Mouse (Mus musculus) forebrain, embryonic 10.5 days (tissue): ENCODE results near the gene Usf2. TPM values are rescaled to one million over a fixed set of nuclear protein-coding genes. Genes with fewer than 3 reads are reported as not detected.
A peak's percentile ranks its signal among the peaks of the same experiment; 100 is the strongest.

Experiments used
- DNase-seq: peaks from one replicate; pipeline ENCODE4 v3.0.0-alpha.2; 2017; ENCODE audit warnings: low spot score; ENCODE audit errors: extremely low spot score
- H3K27ac ChIP-seq: fragments of 300-500 bp; sonication (generic); 2 replicates; pipeline ENCODE4 v1.5.1; 2016; ENCODE audit warnings: mild to moderate bottlenecking
- H3K27me3 ChIP-seq: fragments of 300-500 bp; sonication (generic); 2 replicates; pipeline ENCODE4 v1.6.1; 2016; ENCODE audit warnings: mild to moderate bottlenecking; ENCODE audit not compliant: poor library complexity, severe bottlenecking
- H3K36me3 ChIP-seq: fragments of 300-500 bp; sonication (generic); replicated peaks from 2 replicates; pipeline ENCODE4 v1.6.1; 2016; ENCODE audit warnings: mild to moderate bottlenecking, moderate library complexity
- H3K4me1 ChIP-seq: fragments of 300-500 bp; sonication (generic); 2 replicates; pipeline ENCODE4 v1.6.1; 2016
- H3K4me3 ChIP-seq: fragments of 300-500 bp; sonication (generic); 2 replicates; pipeline ENCODE4 v1.5.1; 2016; ENCODE audit warnings: mild to moderate bottlenecking, moderate library complexity
- H3K9me3 ChIP-seq: fragments of 300-500 bp; sonication (generic); 2 replicates; pipeline ENCODE4 v1.6.1; 2016; ENCODE audit warnings: mild to moderate bottlenecking, moderate library complexity
- WGBS: fragments of 180-500 bp; shearing (Covaris S2); methylation state at CpG from one replicate; pipeline ENCODE4 v1.1.7; 2016; 5-methylcytosine and 5-hydroxymethylcytosine counted together
- polyA plus RNA-seq: library from polyadenylated mRNA; unstranded; fragments of >200 nt; fragmentation: Nextera tagmentation; extraction: Ambion mirVana; gene quantifications from 2 replicates; pipeline ENCODE4 v1.2.1, GENCODE M21; 2016

The Usf2 gene
- 24.1 and 25.6 TPM in 2 replicates for polyA plus RNA-seq

DNA sequence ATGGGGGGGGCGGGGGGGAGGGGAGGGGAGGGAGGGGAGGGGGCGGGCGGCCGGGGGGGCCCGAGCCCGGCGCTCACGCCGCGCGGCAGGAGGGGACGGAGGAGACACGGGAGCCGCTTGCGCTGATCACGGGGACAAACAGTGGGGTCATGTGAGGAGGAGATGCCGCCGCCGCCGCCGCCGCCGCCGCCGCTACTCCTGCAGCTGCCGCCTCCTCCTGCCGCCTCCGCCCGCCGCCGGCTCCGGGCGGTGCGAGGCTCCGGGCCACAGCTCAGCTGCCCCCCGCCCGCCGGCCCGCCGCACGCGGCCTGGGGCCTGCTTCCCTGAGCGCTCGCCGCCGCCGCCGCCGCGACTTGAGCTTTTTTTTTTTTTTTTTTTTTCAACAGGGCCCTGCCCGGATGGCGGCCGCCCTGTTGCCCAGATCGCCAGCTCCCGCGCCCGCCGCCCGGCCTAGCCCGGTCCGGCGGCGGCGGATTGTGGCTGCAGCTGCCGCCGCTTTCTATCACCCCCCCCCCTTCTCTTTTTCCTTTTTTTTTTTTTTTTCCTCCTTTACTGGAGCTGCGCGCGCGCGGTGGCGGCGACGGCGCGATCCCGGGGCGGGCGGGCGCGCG lies at the start of gene Usf2:
TSS of gene Usf2 (minus strand) at position 48 of the 611 bp plus-strand sequence.
- Histone ChIP-seq H3K4me1 (peaks cover 21% of the 10 kb centered on the region), H3K36me3 (peaks cover 76% of the 10 kb centered on the region), H3K9me3 (no peaks in the 10 kb centered on the region), H3K4me3 (peak within 1 kb of the TSS; percentile 95), H3K27me3 (no peaks in the 10 kb centered on the region), H3K27ac (peak within 1 kb of the TSS; percentile 100)
- peak; percentile 81 for DNase-seq
- under 1% methylated on average over 37 of the region's 82 CpGs for WGBS

- DNase-seq, result no peak
- Histone ChIP-seq H3K9me3 (no peaks in the 10 kb centered on the region), H3K27ac (no peak overlapping the region), H3K4me3 (no peak overlapping the region), H3K4me1 (0 out of 2 replicates have a peak, but pooled peaks cover 4% of the 10 kb centered on the region), H3K36me3 (no peaks in the 10 kb centered on the region), H3K27me3 (no peaks in the 10 kb centered on the region)
- 86% methylated on average over 8 of the region's 8 CpGs for WGBS
Measured at GRCm38 (mm10) chr7:31002650-31003049, 46.0 kb upstream of the Usf2 start.

DNA sequence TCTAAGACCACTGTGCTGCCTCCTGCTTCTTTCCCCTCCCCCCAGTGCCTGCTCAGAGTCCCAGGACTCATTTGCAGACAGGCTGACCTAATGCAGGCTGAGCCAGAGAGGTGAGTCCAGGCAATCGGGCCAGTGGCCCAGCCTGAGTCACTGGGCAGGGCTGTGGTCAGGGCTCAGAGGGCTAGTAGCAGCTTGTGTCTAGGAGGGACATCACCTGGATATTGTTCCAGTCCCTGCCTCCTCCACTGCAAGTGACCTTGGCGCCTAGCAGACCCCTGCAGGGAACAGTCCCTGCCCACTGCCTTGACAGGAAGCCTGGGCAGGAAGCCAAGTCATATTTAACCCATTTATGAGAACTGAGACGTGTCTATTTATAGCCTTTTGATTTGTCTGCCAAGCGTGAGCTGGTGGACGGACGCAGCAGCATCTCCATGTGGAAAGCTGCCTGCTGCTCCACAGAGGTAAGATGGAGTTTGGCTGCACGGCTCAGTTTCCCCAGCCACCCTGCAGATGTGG lies 44.0 kb upstream of the Usf2 start:
- Histone ChIP-seq H3K9me3 (peaks cover 9% of the 10 kb centered on the region), H3K36me3 (no peaks in the 10 kb centered on the region), H3K27me3 (no peaks in the 10 kb centered on the region), H3K4me1 (0 out of 2 replicates have a peak, but pooled peaks cover 4% of the 10 kb centered on the region), H3K27ac (no peak overlapping the region), H3K4me3 (no peak overlapping the region)
- DNase-seq, result no peak
- 78% methylated on average over 7 of the region's 7 CpGs for WGBS

- Histone ChIP-seq H3K4me1 (0 out of 2 replicates have a peak, but pooled peaks cover 4% of the 10 kb centered on the region), H3K9me3 (peaks cover 9% of the 10 kb centered on the region), H3K36me3 (no peaks in the 10 kb centered on the region), H3K27me3 (no peaks in the 10 kb centered on the region), H3K4me3 (no peak overlapping the region), H3K27ac (no peak overlapping the region)
- no peak for DNase-seq
- 96% methylated on average over 2 of the region's 2 CpGs for WGBS
Measured at GRCm38 (mm10) chr7:30996491-30996890, 39.9 kb upstream of the Usf2 start.

DNA sequence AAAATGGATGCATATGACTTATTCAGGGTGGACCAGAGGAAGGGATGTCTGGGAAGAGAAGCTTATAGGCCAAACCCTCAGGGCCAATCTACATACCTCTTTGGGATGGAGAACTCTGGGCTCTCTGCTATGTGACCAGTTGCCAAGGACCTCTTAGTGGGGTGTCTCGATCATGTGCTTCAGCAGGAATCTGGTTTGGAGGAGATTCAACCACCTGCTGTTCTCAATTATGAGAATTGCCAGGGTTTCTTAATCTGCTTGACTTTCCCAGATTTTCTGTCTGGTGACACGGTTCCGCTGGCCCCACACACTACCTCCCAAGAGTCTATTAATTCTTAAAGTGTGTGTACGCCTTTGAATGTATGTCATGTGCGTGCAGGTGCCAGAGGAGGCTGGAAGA lies 37.4 kb upstream of the Usf2 start:
- no peaks in the 10 kb centered on the region for H3K4me1 ChIP-seq
- no peak overlapping the region for H3K27ac ChIP-seq
- peaks cover 9% of the 10 kb centered on the region for H3K9me3 ChIP-seq
- H3K36me3 ChIP-seq, result no peaks in the 10 kb centered on the region
- DNase-seq, result no peak
- 91% methylated on average over 5 of the region's 5 CpGs for WGBS
- H3K27me3 ChIP-seq, result no peaks in the 10 kb centered on the region
- H3K4me3 ChIP-seq, result no peak overlapping the region

DNA sequence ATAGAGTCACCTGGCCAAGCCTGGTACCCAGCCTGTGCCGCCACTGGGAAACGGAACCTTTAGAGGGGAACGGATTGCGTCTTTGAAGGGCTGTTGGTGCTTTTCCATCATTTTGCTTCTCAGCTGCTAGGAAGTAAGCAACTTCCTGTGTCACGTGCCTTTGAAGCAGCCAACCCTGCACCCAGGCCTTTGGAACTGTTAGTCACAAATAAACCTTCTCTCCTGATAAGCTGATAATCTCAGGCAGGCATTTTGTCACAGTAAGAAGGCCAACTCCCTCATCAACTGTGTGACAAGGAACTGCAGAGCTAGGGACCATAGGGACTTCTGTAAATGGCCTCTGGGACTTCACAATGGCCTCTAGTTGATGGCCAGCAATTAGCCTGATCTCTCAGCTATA lies 35.5 kb upstream of the Usf2 start:
- Histone ChIP-seq H3K36me3 (no peaks in the 10 kb centered on the region), H3K9me3 (peaks cover 9% of the 10 kb centered on the region)
- 85% methylated on average over 5 of the region's 5 CpGs for WGBS

GRCm38 (mm10) chr7:30988519-30989162 lies 32.0 kb upstream of the Usf2 start:
- H3K4me3 ChIP-seq, result no peak overlapping the region
- DNase-seq, result no peak
- H3K4me1 ChIP-seq, result no peaks in the 10 kb centered on the region
- H3K27me3 ChIP-seq, result no peaks in the 10 kb centered on the region
- H3K27ac ChIP-seq, result no peak overlapping the region
- 85% methylated on average over 4 of the region's 4 CpGs for WGBS
- no peaks in the 10 kb centered on the region for H3K9me3 ChIP-seq
- H3K36me3 ChIP-seq, result no peaks in the 10 kb centered on the region

More for the DNA sequence above, 35.5 kb upstream of the Usf2 start:
- Histone ChIP-seq H3K4me3 (no peak overlapping the region), H3K27me3 (no peaks in the 10 kb centered on the region), H3K4me1 (no peaks in the 10 kb centered on the region), H3K27ac (no peak overlapping the region)
- DNase-seq, result no peak

DNA sequence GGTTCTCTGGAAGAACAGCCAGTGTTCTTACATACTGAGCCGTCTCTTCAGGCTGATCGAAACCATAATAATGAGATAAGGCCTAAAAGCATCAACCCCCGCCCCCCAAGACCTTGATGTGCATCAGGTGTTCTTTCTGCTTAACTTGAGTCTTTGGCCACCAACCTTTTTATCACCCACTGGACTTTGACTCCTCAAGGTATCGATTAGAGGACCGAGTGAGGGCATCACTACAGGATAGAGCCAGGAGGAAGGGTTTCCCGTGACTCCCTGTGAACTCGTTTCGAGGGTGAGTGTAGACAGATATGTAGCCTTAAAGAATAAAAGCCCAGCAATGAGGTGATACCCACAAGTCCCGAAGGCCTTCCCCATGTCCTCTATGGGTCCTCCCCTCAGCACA lies 28.8 kb upstream of the Usf2 start:
- 87% methylated on average over 9 of the region's 9 CpGs for WGBS
- Histone ChIP-seq H3K36me3 (no peaks in the 10 kb centered on the region), H3K4me3 (no peak overlapping the region), H3K9me3 (no peaks in the 10 kb centered on the region), H3K4me1 (no peaks in the 10 kb centered on the region), H3K27ac (no peak overlapping the region), H3K27me3 (no peaks in the 10 kb centered on the region)
- no peak for DNase-seq

GRCm38 (mm10) chr7:30981703-30982102 lies 25.1 kb upstream of the Usf2 start:
- Histone ChIP-seq H3K27ac (no peak overlapping the region), H3K36me3 (no peaks in the 10 kb centered on the region), H3K4me1 (no peaks in the 10 kb centered on the region), H3K27me3 (no peaks in the 10 kb centered on the region), H3K9me3 (no peaks in the 10 kb centered on the region), H3K4me3 (no peak overlapping the region)
- no peak for DNase-seq
- 90% methylated on average over 4 of the region's 4 CpGs for WGBS

GRCm38 (mm10) chr7:30973501-30974289 lies 17.1 kb upstream of the Usf2 start, which contains the start of gene Fam187b:
Fam187b (plus strand) TSS chr7:30973790.
- Histone ChIP-seq H3K27ac (peak within 1 kb of the TSS; percentile 88), H3K36me3 (peaks cover 30% of the 10 kb centered on the region), H3K9me3 (no peaks in the 10 kb centered on the region), H3K4me3 (peak within 1 kb of the TSS; percentile 67), H3K4me1 (peaks cover 22% of the 10 kb centered on the region), H3K27me3 (peaks cover 23% of the 10 kb centered on the region)
- under 1% methylated on average over 37 of the region's 37 CpGs for WGBS
- peak; percentile 86 for DNase-seq

GRCm38 (mm10) chr7:30973251-30973500 lies 16.6 kb upstream of the Usf2 start, which contains the start of gene Lsr:
Lsr (minus strand) TSS chr7:30973464.
- Histone ChIP-seq H3K27ac (peak within 1 kb of the TSS; percentile 88), H3K9me3 (no peaks in the 10 kb centered on the region), H3K36me3 (peaks cover 33% of the 10 kb centered on the region), H3K4me1 (peaks cover 22% of the 10 kb centered on the region), H3K4me3 (peak within 1 kb of the TSS; percentile 67), H3K27me3 (peaks cover 23% of the 10 kb centered on the region)
- WGBS, result under 1% methylated on average over 19 of the region's 19 CpGs
- DNase-seq, result peak; percentile 59

DNA sequence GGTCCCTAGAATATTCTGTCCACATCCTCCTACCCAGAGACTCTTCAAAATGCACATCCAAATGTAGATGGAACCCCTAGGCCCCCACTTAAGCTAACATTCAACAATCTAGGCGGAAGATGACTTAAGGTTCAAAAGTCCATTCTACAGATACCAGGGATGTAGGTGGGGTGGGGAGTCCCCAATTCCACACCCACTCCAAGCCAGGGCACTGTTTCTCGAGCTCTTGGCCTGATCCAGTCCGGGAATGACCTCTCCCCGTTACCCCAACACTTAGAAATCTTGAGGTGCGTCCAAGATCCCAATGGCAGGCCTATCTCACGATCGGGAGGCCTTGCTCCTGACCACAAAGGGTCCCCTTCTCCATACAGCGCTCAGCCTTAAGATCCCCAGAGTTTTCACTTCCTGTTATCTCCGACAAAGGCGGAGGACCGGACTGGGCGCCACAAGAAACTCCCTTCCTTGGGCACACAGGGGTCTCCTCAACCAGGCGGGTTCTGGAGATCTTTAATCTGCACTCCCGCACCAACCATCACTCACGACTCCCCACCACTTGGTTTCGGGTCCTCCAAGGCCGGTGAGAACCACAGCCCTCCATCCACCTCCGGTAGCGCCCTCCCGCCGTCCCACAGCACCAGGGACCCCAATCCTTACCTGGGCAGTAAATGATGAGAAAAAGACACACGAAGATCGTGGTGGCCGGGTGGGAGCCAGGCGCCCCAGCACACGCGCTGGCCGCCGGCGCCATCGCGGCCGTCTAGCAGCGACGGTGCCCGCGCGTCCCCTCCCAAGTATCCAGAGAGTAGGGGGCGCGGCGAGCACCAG lies 16.0 kb upstream of the Usf2 start:
- WGBS, result 2% methylated on average over 41 of the region's 41 CpGs
- H3K27me3 ChIP-seq, result peaks cover 23% of the 10 kb centered on the region
- peaks cover 22% of the 10 kb centered on the region for H3K4me1 ChIP-seq
- peak; percentile 23 for DNase-seq
- H3K36me3 ChIP-seq, result peaks cover 38% of the 10 kb centered on the region
- peak overlapping the region; percentile 88 for H3K27ac ChIP-seq
- H3K9me3 ChIP-seq, result no peaks in the 10 kb centered on the region
- peak overlapping the region; percentile 67 for H3K4me3 ChIP-seq
